Mouse (Mus musculus) liver, embryonic 12.5 days (tissue): ENCODE results near the gene Fam114a1. TPM values are rescaled to one million over a fixed set of nuclear protein-coding genes. Genes with fewer than 3 reads are reported as not detected.

Source experiments
- ATAC-seq: fragments of 200-750 bp; cut with Nextera tagmentation; 2 replicates; pipeline ENCODE4 v1.8.0; 2017; ENCODE audit warnings: moderate number of reproducible peaks, mild to moderate bottlenecking, moderate library complexity
- H3K27ac ChIP-seq: fragments of 300-500 bp; sonication (generic); 2 replicates; pipeline ENCODE4 v1.5.1; 2016; ENCODE audit warnings: mild to moderate bottlenecking
- H3K27me3 ChIP-seq: fragments of 300-500 bp; sonication (generic); replicated peaks from 2 replicates; pipeline ENCODE4 v1.6.1; 2016; ENCODE audit warnings: mild to moderate bottlenecking, moderate library complexity
- H3K36me3 ChIP-seq: fragments of 300-500 bp; sonication (generic); 2 replicates; pipeline ENCODE4 v1.6.1; 2016; ENCODE audit warnings: mild to moderate bottlenecking, moderate library complexity
- H3K4me1 ChIP-seq: fragments of 300-500 bp; sonication (generic); 2 replicates; pipeline ENCODE4 v1.6.1; 2016
- H3K4me2 ChIP-seq: fragments of 300-500 bp; sonication (generic); 2 replicates; pipeline ENCODE4 v1.6.1; 2016; ENCODE audit warnings: mild to moderate bottlenecking, moderate library complexity
- H3K4me3 ChIP-seq: fragments of 300-500 bp; sonication (generic); 2 replicates; pipeline ENCODE4 v1.5.1; 2016; ENCODE audit warnings: mild to moderate bottlenecking, moderate library complexity
- H3K9ac ChIP-seq: fragments of 300-500 bp; sonication (generic); 2 replicates; pipeline ENCODE4 v1.6.1; 2016; ENCODE audit warnings: mild to moderate bottlenecking, moderate library complexity
- H3K9me3 ChIP-seq: fragments of 300-500 bp; sonication (generic); replicated peaks from 2 replicates; pipeline ENCODE4 v1.6.1; 2016; ENCODE audit warnings: mild to moderate bottlenecking, moderate library complexity
- WGBS: fragments of 180-500 bp; shearing (Covaris S2); methylation state at CpG from one replicate; pipeline ENCODE4 v1.1.7; 2016; ENCODE audit not compliant: insufficient replicate concordance; 5-methylcytosine and 5-hydroxymethylcytosine counted together
- polyA plus RNA-seq: library from polyadenylated mRNA; unstranded; fragments of >200 nt; fragmentation: Nextera tagmentation; extraction: Ambion mirVana; gene quantifications from 2 replicates; pipeline ENCODE4 v1.2.1, GENCODE M21; 2016

Gene Fam114a1
- polyA plus RNA-seq, 1 experiment from 2014 or later, result 15.3 TPM

DNA sequence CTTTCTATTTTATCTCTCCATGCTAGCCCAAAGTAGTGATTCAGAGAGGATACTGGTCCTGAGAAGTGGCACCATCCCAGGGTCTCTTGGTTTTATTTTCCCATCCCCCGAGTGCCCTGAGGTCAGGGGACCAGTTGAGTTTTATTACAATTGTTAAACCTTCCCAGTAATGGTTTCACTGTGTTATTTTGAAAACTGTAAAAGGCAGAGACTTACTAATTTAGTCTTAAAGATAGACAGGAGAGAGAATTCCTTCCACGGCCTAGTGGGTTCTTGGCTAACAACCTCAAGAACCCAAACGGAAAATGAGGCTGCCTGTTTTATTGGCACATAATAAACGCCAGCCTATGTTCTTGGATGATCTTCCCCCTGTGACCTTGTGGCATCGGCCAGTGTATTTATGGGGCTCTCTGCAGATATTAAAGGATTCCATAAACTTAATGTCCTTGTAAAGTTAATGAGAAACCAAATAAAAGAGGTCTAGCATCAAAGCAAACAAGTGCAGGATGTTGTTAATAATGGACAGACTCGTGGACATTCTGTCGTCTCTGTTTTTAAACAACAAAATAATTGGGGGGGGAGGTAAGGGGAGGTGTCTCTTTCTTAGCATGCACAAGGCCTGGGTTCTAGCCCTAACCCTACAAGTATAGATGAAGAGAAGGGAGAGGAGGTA is 42.2 kb downstream of the Fam114a1 start:
- H3K9me3 ChIP-seq, result no peaks in the 10 kb centered on the region
- no peak overlapping the region for H3K27ac ChIP-seq
- H3K4me1 ChIP-seq, result no peaks in the 10 kb centered on the region
- no peak overlapping the region for H3K4me2 ChIP-seq
- H3K27me3 ChIP-seq, result no peaks in the 10 kb centered on the region
- no peak overlapping the region for H3K9ac ChIP-seq
- ATAC-seq, result no peak
- 68% methylated on average over 7 of the region's 7 CpGs for WGBS
- H3K36me3 ChIP-seq, result peaks cover 41% of the 10 kb centered on the region
- H3K4me3 ChIP-seq, result no peak overlapping the region

DNA sequence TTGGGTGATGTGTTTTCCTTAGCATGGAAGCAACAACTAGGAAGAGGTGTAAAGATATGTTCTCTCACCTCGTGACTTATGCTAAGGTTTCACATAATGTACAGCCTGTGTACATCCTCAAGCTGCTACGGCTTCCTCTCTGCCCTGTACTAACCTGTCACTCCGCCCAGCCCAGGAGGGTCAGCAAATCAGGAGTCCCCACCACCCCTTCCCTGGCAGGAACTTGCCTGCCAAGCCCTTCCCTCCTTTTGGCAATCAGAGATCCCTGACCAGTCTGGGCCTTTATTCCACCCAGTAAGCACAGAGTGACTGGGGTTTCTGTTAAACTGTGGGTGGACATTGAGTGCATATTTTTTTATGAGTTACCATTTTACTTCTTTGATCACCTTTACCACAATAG is 45.6 kb downstream of the Fam114a1 start:
- H3K27ac ChIP-seq, result no peak overlapping the region
- peaks cover 20% of the 10 kb centered on the region for H3K36me3 ChIP-seq
- no peaks in the 10 kb centered on the region for H3K9me3 ChIP-seq
- H3K9ac ChIP-seq, result no peak overlapping the region
- no peak overlapping the region for H3K4me3 ChIP-seq
- H3K4me1 ChIP-seq, result no peaks in the 10 kb centered on the region
- 65% methylated on average over 3 of the region's 3 CpGs for WGBS
- H3K4me2 ChIP-seq, result no peak overlapping the region
- no peaks in the 10 kb centered on the region for H3K27me3 ChIP-seq
- ATAC-seq, result no peak

DNA sequence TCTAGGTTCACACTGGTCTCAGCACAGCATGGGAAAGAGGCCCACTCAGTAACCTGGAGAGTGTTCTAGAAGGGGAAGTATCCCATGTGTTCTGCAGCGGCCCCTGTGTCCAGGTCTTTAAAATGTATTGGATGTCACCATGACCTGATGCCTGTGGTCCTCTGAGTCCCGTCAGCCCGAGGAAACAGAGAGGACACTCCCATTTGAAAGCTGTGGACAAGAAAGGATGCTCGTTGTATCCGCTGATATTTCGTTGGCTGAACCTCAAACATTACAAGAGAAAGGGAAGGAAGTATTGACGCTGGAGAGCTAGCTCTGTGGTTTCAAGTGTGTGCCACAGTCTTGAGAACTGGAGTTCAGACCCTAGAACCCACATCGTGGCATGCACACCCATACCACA is 49.2 kb downstream of the Fam114a1 start:
- WGBS, result 22% methylated on average over 8 of the region's 8 CpGs
- no peaks in the 10 kb centered on the region for H3K27me3 ChIP-seq

DNA sequence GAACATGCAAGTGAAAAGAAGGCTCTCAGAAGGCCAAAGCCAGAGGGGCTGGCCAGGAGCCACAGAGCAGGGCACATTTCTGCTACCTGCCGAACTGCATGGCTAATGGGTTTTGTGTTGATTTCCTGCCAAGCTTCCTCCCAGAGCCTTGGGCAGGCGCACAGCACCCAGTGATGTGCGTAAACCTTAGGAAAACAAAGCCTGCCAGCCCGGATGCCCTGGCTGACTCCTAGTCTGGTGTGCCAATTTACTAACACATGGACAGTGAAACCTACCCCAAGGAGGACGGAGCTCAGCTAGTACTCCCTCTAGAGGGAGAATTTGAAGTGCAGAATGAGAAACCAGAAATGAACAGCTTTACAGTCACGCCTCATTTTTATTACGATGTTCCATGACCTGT is 50.0 kb downstream of the Fam114a1 start:
- no peak overlapping the region for H3K4me2 ChIP-seq
- WGBS, result 61% methylated on average over 7 of the region's 7 CpGs
- no peak for ATAC-seq
- no peaks in the 10 kb centered on the region for H3K27me3 ChIP-seq
- H3K9me3 ChIP-seq, result no peaks in the 10 kb centered on the region
- H3K4me1 ChIP-seq, result no peaks in the 10 kb centered on the region
- no peak overlapping the region for H3K4me3 ChIP-seq
- no peak overlapping the region for H3K27ac ChIP-seq
- no peak overlapping the region for H3K9ac ChIP-seq
- H3K36me3 ChIP-seq, result peaks cover 27% of the 10 kb centered on the region

More for the DNA sequence above, 49.2 kb downstream of the Fam114a1 start:
- no peaks in the 10 kb centered on the region for H3K9me3 ChIP-seq
- H3K4me2 ChIP-seq, result no peak overlapping the region
- H3K27ac ChIP-seq, result no peak overlapping the region
- H3K36me3 ChIP-seq, result peaks cover 27% of the 10 kb centered on the region
- no peak overlapping the region for H3K4me3 ChIP-seq
- H3K4me1 ChIP-seq, result no peaks in the 10 kb centered on the region
- no peak for ATAC-seq
- no peak overlapping the region for H3K9ac ChIP-seq

DNA sequence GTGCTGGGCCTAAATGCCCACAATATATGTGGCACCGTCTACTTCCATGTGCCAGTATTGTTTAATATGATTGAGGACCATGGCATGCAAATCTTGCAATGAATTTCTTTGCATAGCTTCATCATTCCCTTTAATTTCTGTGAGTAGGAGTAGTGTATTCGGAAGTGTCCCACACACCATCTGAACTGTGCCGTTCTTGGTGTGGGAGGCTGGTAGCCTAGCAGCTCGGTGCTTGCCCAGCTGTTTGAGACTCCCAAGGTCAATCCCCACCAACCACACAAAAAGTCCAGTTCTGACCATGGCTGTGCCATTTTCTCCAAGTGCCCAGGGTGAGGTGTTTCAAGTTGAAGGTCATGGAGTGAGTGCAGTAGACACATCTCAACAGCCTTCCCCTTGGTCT is 52.1 kb downstream of the Fam114a1 start:
- Histone ChIP-seq H3K27me3 (no peaks in the 10 kb centered on the region), H3K9ac (no peak overlapping the region), H3K36me3 (peaks cover 21% of the 10 kb centered on the region), H3K4me1 (no peaks in the 10 kb centered on the region), H3K9me3 (no peaks in the 10 kb centered on the region), H3K4me3 (no peak overlapping the region), H3K4me2 (no peak overlapping the region), H3K27ac (no peak overlapping the region)
- ATAC-seq, result no peak
- WGBS, result 78% methylated on average over 4 of the region's 4 CpGs

DNA sequence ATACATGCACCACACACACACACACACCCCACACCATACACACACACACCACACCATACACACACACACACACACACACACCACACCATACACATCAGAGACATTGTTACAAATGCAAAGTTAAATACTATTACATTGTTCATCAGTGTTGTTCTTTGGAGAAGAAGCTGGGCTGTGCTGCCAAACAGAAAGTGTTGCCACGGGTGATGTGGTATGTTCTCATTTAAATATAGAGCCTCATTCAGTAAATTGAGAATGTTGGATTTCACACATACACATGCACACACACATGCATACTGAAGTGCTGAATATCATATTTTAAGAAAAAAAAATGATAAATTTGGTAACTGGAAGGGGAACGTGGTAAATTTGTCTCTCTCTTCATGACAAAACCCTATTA is 54.8 kb downstream of the Fam114a1 start:
- H3K27ac ChIP-seq, result no peak overlapping the region
- no peaks in the 10 kb centered on the region for H3K4me1 ChIP-seq
- H3K27me3 ChIP-seq, result no peaks in the 10 kb centered on the region
- H3K36me3 ChIP-seq, result peaks cover 22% of the 10 kb centered on the region
- ATAC-seq, result no peak
- no peak overlapping the region for H3K9ac ChIP-seq
- no peaks in the 10 kb centered on the region for H3K9me3 ChIP-seq
- H3K4me3 ChIP-seq, result no peak overlapping the region
- WGBS, result 67% methylated on average over 2 of the region's 2 CpGs
- H3K4me2 ChIP-seq, result no peak overlapping the region

DNA sequence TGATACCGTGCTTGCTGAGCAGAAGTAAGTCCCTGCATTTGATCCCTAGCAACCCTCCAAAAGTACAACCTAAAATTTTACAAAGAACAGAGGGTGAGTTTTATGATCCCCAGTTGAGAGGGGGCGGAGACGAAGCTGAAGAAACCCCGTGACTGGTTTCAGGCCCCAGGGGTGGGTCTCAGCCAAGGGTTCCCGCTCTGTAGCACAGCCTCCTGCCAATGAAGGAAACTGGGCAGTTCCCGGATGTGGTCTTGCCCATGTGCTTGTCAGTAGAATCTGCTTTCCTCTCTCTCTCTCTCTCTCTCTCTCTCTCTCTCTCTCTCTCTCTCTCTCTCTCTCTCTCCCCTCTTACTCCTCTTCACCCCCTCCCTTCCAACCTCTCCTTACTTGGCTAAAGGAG is 56.0 kb downstream of the Fam114a1 start:
- no peak overlapping the region for H3K4me3 ChIP-seq
- no peak for ATAC-seq
- whole genome bisulfite sequencing, result 46% methylated on average over 6 of the region's 6 CpGs

DNA sequence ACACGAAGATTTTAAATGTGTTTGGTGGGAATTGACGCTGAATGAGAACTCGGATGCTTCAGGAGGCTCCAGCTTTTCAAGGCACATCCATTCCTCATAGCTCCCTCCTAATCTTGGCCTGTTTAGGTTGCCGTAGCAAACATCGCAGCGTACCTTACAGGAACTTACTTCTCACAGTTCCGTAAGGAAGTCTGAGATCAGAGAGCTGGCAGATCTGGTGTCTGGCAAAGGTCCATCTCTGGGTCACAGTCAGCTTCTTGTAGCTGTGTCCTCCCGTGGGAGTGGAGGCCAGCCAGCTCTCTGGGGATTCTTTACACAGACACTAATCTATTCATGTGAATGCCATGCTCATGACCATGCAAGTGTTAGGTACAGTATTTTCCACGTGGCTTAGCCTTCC is 56.9 kb downstream of the Fam114a1 start:
- H3K9ac ChIP-seq, result no peak overlapping the region
- H3K4me2 ChIP-seq, result no peak overlapping the region
- H3K4me1 ChIP-seq, result no peaks in the 10 kb centered on the region
- H3K36me3 ChIP-seq, result peaks cover 28% of the 10 kb centered on the region
- H3K4me3 ChIP-seq, result no peak overlapping the region
- no peak for ATAC-seq
- H3K27me3 ChIP-seq, result no peaks in the 10 kb centered on the region
- 71% methylated on average over 9 of the region's 9 CpGs for WGBS
- H3K9me3 ChIP-seq, result no peaks in the 10 kb centered on the region
- no peak overlapping the region for H3K27ac ChIP-seq

More for the DNA sequence above, 56.0 kb downstream of the Fam114a1 start:
- H3K9ac ChIP-seq, result no peak overlapping the region
- H3K27ac ChIP-seq, result no peak overlapping the region
- H3K27me3 ChIP-seq, result no peaks in the 10 kb centered on the region
- H3K9me3 ChIP-seq, result no peaks in the 10 kb centered on the region
- no peak overlapping the region for H3K4me2 ChIP-seq
- H3K36me3 ChIP-seq, result peaks cover 27% of the 10 kb centered on the region
- no peaks in the 10 kb centered on the region for H3K4me1 ChIP-seq

DNA sequence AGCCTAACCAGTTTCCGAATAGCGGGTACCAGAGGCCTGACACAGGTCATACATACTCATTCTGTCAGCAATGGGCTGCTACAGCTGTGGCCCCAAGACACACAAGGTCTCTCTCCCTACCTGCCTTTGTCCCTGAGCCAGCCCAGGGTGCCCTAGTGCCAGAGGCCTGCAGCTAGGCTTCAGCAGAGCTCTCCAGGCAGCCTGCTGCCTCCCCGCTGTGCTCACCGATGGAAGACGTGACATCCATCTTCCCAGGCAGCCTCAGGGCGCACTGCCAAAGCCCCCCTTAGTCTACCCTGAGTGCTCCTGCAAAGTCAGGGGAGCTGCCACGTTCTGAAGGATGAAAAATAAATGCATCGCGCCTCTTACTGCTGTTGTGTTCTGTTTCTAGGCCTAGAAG is 58.1 kb downstream of the Fam114a1 start:
- Histone ChIP-seq H3K36me3 (peaks cover 17% of the 10 kb centered on the region; the same call in 1 of the 2 replicates), H3K9me3 (no peaks in the 10 kb centered on the region), H3K4me3 (no peak overlapping the region), H3K9ac (no peak overlapping the region), H3K27me3 (no peaks in the 10 kb centered on the region), H3K4me2 (no peak overlapping the region), H3K4me1 (no peaks in the 10 kb centered on the region), H3K27ac (no peak overlapping the region)
- no peak for ATAC-seq
- 72% methylated on average over 9 of the region's 9 CpGs for WGBS

DNA sequence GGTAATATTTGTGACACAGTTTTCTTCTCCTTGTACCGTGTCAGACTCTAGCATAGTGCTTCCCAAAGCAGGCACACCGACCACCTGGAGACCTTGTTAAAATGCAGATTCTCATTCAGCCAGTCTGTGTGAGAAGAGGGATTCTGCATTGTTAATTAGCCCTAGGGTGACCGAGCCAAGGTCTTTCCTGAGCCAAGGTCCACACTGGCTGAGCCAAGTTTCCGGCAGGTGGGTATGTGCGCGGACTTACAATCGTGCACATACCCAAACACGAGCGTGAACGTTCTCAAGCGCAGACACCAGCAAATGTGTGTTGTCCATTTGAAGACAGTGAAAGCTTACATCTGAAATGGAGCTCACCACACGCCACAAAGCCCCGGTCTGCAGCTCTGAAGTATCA is 66.7 kb downstream of the Fam114a1 start:
- H3K36me3 ChIP-seq, result peaks cover 3% of the 10 kb centered on the region; the same call in 1 of the 2 replicates
- WGBS, result 73% methylated on average over 13 of the region's 13 CpGs
- H3K27ac ChIP-seq, result no peak overlapping the region
- H3K9ac ChIP-seq, result no peak overlapping the region
- H3K4me1 ChIP-seq, result no peaks in the 10 kb centered on the region
- no peak overlapping the region for H3K4me3 ChIP-seq
- no peaks in the 10 kb centered on the region for H3K9me3 ChIP-seq
- no peaks in the 10 kb centered on the region for H3K27me3 ChIP-seq
- no peak overlapping the region for H3K4me2 ChIP-seq
- ATAC-seq, result no peak

DNA sequence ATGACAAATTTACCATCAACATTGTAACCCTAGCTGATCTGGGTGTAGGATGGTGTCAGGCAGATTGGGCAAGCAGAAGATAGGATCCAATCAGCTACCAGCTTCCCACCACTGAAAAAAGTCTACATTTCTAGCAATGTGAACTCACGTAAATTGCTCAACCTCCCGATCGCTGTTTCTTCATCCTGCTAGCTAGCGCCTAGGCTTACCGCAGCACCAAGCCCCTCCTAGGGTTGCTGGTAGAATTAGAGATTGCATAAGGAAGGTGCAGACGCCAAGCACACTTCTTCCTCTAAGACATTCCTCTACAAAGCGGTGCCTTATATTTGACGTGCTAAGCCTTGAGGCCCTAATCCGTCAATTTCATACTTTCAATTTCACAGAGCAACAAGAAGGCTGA is 68.4 kb downstream of the Fam114a1 start:
- H3K9me3 ChIP-seq, result no peaks in the 10 kb centered on the region
- no peak overlapping the region for H3K4me2 ChIP-seq
- no peak for ATAC-seq
- H3K9ac ChIP-seq, result no peak overlapping the region
- no peak overlapping the region for H3K4me3 ChIP-seq
- no peaks in the 10 kb centered on the region for H3K27me3 ChIP-seq
- peaks cover 3% of the 10 kb centered on the region; the same call in 1 of the 2 replicates for H3K36me3 ChIP-seq
- no peak overlapping the region for H3K27ac ChIP-seq
- 64% methylated on average over 9 of the region's 9 CpGs for WGBS
- no peaks in the 10 kb centered on the region for H3K4me1 ChIP-seq

DNA sequence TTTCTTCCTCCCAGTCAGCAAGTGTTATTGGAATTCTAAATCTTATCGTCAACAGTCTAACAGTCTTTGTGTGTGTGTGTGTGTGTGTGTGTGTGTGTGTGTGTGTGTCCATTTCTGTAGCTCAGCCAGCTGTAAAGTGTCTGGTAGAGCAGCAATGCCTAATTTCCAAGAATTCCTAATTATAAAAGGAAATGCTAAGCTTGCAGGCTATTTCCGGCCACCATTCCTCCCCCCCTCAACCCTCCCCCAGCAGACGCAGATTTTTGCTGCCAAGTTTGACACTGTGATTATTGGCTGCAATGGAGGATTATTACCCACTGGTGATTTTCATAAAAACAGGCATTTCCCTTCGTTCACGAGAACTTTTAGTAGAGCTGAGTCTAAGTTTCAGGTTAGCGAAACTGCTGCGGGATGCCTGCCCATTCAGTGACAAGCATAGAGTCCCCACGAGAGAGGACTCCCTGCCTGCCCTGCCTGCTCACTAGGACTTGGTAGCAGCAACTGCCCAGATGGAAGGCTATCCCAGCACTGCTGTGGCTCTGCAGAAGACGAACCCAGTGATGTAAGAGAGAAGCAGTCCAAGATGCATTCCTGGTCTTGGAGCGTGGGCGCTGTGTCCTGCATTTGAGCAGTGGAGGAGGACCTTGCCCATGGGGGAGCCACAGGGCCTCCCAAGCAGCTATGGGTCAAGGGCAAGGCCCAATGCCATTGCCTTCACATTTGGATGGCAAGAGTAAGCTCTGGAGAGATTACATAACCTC is 69.1 kb downstream of the Fam114a1 start:
- H3K4me3 ChIP-seq, result no peak overlapping the region
- no peak overlapping the region for H3K9ac ChIP-seq
- no peak overlapping the region for H3K4me2 ChIP-seq
- H3K4me1 ChIP-seq, result no peaks in the 10 kb centered on the region
- no peaks in the 10 kb centered on the region for H3K27me3 ChIP-seq
- H3K36me3 ChIP-seq, result peaks cover 3% of the 10 kb centered on the region; the same call in 1 of the 2 replicates
- H3K27ac ChIP-seq, result no peak overlapping the region
- no peak for ATAC-seq
- no peaks in the 10 kb centered on the region for H3K9me3 ChIP-seq
- 73% methylated on average over 11 of the region's 11 CpGs for WGBS
